Mouse (Mus musculus): ENCODE measurements around the gene Snx19. TPM values are rescaled to one million over a fixed set of nuclear protein-coding genes. Genes with fewer than 3 reads are reported as not detected.

The Snx19 gene
- total RNA-seq (2014; rRNA removed; ENCODE audit: low replicate concordance) (19.9 and 20.8 TPM in 2 replicates), polyA plus RNA-seq (2015; fragmentation: Nextera tagmentation; extraction: Ambion mirVana) (9.9 and 12.0 TPM in 2 replicates)

DNA sequence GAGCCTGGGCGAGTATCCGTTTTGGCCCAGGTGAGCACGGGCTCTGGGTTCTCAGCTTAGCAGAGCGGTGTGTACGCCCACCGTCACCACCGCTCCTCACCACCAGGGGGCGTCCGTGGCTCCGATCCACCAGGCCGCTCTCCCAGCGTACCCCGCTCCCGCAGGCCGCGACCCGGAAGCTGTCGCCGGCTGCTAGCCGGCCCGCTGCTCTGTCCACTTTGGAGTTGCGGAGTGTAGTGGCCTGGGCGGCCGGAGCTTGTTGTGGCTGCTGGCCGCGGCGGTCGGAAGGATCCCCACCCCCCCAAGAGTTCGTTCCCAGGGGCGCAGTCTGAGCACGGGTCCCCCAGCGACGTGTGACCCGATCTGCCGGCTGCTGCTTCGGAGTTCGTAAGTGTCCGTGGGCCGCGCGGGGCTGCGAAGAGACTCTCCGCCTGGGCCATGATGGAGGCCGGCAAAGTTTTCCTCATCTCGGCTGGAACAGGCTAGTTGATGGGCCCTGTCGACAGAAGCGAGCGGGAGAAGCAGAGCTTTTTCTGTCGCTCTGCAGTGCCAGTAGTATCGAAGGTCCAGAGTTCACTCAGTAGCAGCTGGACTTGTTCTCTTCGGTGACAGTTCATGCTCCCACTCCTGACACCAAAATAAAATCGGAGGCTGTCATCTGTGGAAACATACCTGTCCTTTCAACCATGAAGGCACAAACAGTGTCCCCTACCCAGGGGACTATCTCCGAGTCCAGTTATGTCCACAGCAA, at the start of gene Snx19:
Snx19 (plus strand) TSS at position 227 of the 751 bp plus-strand sequence.
- peak within 1 kb of the TSS; percentile 68 for H3K27ac ChIP-seq (ENCODE audit: low read depth)
- DNase-seq (ENCODE audit: low spot score) (peak; percentile 86), ATAC-seq (ENCODE audit: insufficient read depth, low read depth) (peak; percentile 96)
- WGBS: 2% methylated on average over 53 of the region's 53 CpGs
- TF ChIP-seq CTCF (IDR thresholded peaks at IDR 0.05; ENCODE audit: low read depth) (peak; percentile 91), EP300 (IDR thresholded peaks at IDR 0.05; ENCODE audit: low read depth) (no peak)
- peaks cover 7% of the 10 kb centered on the region for H3K36me3 ChIP-seq (replicated peaks; ENCODE audit: control insufficient read depth, insufficient read depth, low read length)
- peak within 1 kb of the TSS; percentile 78 for H3K4me3 ChIP-seq (ENCODE audit: low read depth, low read length)
- peak within 1 kb of the TSS; percentile 90 for H3K9ac ChIP-seq (replicated peaks; ENCODE audit: low read depth, low read length)
- peak within 1 kb of the TSS; percentile 85 for H3K4me2 ChIP-seq (ENCODE audit: low read depth, low read length)
- no peaks in the 10 kb centered on the region for H3K9me3 ChIP-seq (replicated peaks; ENCODE audit: control insufficient read depth, low read length)
- no peaks in the 10 kb centered on the region for H3K27me3 ChIP-seq (ENCODE audit: control insufficient read depth, insufficient read depth, low read length)
- peaks cover 31% of the 10 kb centered on the region for H3K4me1 ChIP-seq (ENCODE audit: control insufficient read depth, insufficient read depth)

DNA sequence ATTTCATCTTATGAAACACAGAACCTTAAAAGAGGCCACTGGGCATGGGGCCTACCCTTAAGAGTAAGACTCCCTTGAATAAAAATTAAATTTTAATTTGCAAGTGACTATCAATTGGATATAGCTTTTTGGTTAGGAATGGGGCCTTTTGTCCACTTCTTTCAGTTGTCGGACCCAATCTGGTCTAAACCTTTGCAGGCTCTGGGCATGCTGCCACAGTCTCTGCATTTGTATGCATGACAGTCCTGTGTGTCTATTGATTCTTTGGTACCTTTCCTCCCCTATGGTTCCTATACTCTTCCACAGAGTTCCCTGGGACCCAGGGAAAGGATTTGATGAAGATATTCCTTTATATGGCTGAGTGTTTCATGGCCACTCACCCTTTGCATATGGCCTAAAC, 26.1 kb upstream of the Snx19 start:
- no peak overlapping the region for H3K4me3 ChIP-seq (ENCODE audit: low read depth, low read length)
- no peaks in the 10 kb centered on the region for H3K9me3 ChIP-seq (replicated peaks; ENCODE audit: control insufficient read depth, low read length)
- no peak overlapping the region for H3K27ac ChIP-seq (ENCODE audit: low read depth)
- H3K4me2 ChIP-seq (ENCODE audit: low read depth, low read length): no peak overlapping the region
- TF ChIP-seq EP300 (IDR thresholded peaks at IDR 0.05; ENCODE audit: low read depth) (no peak), CTCF (IDR thresholded peaks at IDR 0.05; ENCODE audit: low read depth) (no peak)
- H3K4me1 ChIP-seq (ENCODE audit: control insufficient read depth, insufficient read depth): no peaks in the 10 kb centered on the region
- no peaks in the 10 kb centered on the region for H3K27me3 ChIP-seq (ENCODE audit: control insufficient read depth, insufficient read depth, low read length)
- no peak for ATAC-seq (ENCODE audit: insufficient read depth, low read depth)
- H3K9ac ChIP-seq (replicated peaks; ENCODE audit: low read depth, low read length): no peak overlapping the region
- H3K36me3 ChIP-seq (replicated peaks; ENCODE audit: control insufficient read depth, insufficient read depth, low read length): no peaks in the 10 kb centered on the region
- 88% methylated on average over 1 of the region's 1 CpGs for WGBS
- DNase-seq (ENCODE audit: low spot score): no peak

DNA sequence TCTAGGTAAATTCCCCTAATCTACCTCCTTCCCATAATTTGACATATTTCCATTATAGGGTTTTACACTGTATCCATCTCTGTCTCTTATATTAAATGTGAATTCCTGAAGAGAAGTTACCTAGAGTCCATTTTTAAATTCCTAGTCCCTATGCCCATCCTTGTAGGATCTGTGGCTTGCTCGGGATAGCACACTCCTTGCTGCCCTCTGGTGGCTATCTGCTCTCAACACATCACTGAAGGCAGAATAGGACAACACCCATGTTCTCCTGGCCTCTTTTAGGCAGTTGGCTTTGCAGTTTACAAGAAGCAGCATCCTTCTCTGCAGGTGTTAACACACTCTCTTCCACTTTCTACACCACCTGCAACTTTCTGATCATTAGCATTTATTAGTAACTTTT, 4.0 kb upstream of the Snx19 start:
- H3K4me3 ChIP-seq (ENCODE audit: low read depth, low read length): no peak overlapping the region
- DNase-seq (ENCODE audit: low spot score): peak; percentile 58
- no peaks in the 10 kb centered on the region for H3K27me3 ChIP-seq (ENCODE audit: control insufficient read depth, insufficient read depth, low read length)
- WGBS: 6% methylated on average over 1 of the region's 1 CpGs
- peaks cover 7% of the 10 kb centered on the region for H3K4me1 ChIP-seq (ENCODE audit: control insufficient read depth, insufficient read depth)
- ATAC-seq (ENCODE audit: insufficient read depth, low read depth): no peak
- TF ChIP-seq EP300 (IDR thresholded peaks at IDR 0.05; ENCODE audit: low read depth) (no peak), CTCF (IDR thresholded peaks at IDR 0.05; ENCODE audit: low read depth) (peak; percentile 79)
- no peak overlapping the region for H3K27ac ChIP-seq (ENCODE audit: low read depth)
- H3K36me3 ChIP-seq (replicated peaks; ENCODE audit: control insufficient read depth, insufficient read depth, low read length): no peaks in the 10 kb centered on the region
- H3K4me2 ChIP-seq (ENCODE audit: low read depth, low read length): no peak overlapping the region
- no peaks in the 10 kb centered on the region for H3K9me3 ChIP-seq (replicated peaks; ENCODE audit: control insufficient read depth, low read length)
- H3K9ac ChIP-seq (replicated peaks; ENCODE audit: low read depth, low read length): no peak overlapping the region

DNA sequence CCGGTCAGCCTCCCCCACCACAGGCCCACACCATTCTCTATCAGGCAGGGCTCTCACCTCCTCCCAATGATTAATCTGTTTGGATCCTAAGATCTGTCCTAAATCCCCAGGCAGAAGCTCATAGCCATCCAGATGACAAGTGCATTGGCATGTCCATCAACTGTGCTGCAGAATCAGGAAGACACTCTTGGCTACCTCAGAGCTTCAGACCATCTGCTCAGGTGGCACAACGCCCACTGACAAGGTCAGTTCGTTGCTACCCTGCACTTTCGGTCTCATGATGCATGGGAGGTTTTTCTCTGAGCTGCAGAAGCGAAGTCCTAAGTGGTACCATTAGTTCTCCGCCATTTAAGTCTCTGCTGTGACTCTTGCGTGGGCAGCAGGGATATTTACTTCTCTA, 1.7 kb upstream of the Snx19 start:
- Histone ChIP-seq H3K4me1 (ENCODE audit: control insufficient read depth, insufficient read depth) (peaks cover 24% of the 10 kb centered on the region), H3K9me3 (replicated peaks; ENCODE audit: control insufficient read depth, low read length) (no peaks in the 10 kb centered on the region), H3K27ac (ENCODE audit: low read depth) (no peak overlapping the region), H3K36me3 (replicated peaks; ENCODE audit: control insufficient read depth, insufficient read depth, low read length) (peaks cover 5% of the 10 kb centered on the region; the same call in 1 of the 2 replicates), H3K9ac (replicated peaks; ENCODE audit: low read depth, low read length) (no peak overlapping the region), H3K4me3 (ENCODE audit: low read depth, low read length) (no peak overlapping the region), H3K4me2 (ENCODE audit: low read depth, low read length) (no peak overlapping the region), H3K27me3 (ENCODE audit: control insufficient read depth, insufficient read depth, low read length) (no peaks in the 10 kb centered on the region)
- WGBS: 79% methylated on average over 7 of the region's 7 CpGs
- TF ChIP-seq CTCF (IDR thresholded peaks at IDR 0.05; ENCODE audit: low read depth) (no peak), EP300 (IDR thresholded peaks at IDR 0.05; ENCODE audit: low read depth) (no peak)
- no peak for DNase-seq (ENCODE audit: low spot score)
- ATAC-seq (ENCODE audit: insufficient read depth, low read depth): no peak

DNA sequence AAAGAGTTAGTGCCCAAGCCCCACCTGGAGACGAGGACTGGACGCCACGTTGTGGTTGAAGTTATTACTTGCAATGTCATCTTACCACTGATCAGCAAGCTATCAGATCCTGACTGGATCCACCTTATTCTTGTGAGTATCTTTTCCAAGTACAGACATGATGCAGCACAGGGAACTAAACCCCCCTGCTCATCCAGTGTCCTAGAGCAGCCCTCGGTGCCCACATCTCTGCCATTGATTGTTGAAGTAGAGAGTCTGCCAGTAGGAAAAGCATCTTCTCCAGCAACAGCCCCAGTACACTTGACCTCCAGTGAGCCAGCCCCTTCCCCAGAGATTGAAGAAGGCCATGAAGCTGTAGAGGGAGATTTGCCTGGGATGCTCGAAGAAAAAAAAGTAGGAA, 1.3 kb downstream of the Snx19 start:
- ATAC-seq (ENCODE audit: insufficient read depth, low read depth): no peak

More for the DNA sequence above, 1.3 kb downstream of the Snx19 start:
- Histone ChIP-seq H3K9ac (replicated peaks; ENCODE audit: low read depth, low read length) (peak overlapping the region; percentile 90), H3K27me3 (ENCODE audit: control insufficient read depth, insufficient read depth, low read length) (no peaks in the 10 kb centered on the region), H3K36me3 (replicated peaks; ENCODE audit: control insufficient read depth, insufficient read depth, low read length) (peaks cover 19% of the 10 kb centered on the region), H3K27ac (ENCODE audit: low read depth) (no peak overlapping the region), H3K4me3 (ENCODE audit: low read depth, low read length) (no peak overlapping the region), H3K4me1 (ENCODE audit: control insufficient read depth, insufficient read depth) (peaks cover 31% of the 10 kb centered on the region), H3K9me3 (replicated peaks; ENCODE audit: control insufficient read depth, low read length) (no peaks in the 10 kb centered on the region), H3K4me2 (ENCODE audit: low read depth, low read length) (peak overlapping the region; percentile 85; the same call in 1 of the 2 replicates)
- DNase-seq (ENCODE audit: low spot score): no peak
- 88% methylated on average over 5 of the region's 5 CpGs for WGBS
- TF ChIP-seq EP300 (IDR thresholded peaks at IDR 0.05; ENCODE audit: low read depth) (no peak), CTCF (IDR thresholded peaks at IDR 0.05; ENCODE audit: low read depth) (no peak)

Measured in heart, postnatal 0 days (tissue).